Mouse (Mus musculus): ENCODE results near the gene Gnb1l. TPM values are rescaled to one million over a fixed set of nuclear protein-coding genes. Genes with fewer than 3 reads are reported as not detected.
A peak's percentile ranks its signal among the peaks of the same experiment; 100 is the strongest.

The Gnb1l gene
- polyA plus RNA-seq, 1 experiment = 13.3 TPM

DNA sequence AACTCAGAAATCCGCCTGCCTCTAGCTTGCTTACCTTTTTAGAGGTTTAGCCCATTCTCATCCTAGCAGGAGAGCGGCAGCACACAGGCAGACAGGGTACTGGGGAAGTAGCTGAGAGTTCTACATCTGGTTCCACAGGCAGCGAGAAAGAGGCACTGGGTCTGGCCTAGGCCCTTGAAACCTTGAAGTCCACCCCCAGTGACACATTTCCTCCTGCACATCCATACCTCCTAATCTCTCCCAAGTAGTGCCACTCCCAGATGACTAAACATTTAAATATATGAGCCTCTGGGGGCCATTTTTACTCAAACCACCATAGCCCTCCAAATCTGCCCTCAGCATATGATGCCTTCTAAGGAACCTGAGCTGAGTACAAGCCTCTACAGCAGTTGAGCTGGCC lies 16.1 kb upstream of the Gnb1l start:
- H3ac ChIP-seq (ENCODE audit: control insufficient read depth, insufficient read length, low read depth) = no peak overlapping the region
- H3K27me3 ChIP-seq (ENCODE audit: control insufficient read depth, insufficient read depth, insufficient read length) = no peaks in the 10 kb centered on the region
- H3K4me3 ChIP-seq (ENCODE audit: insufficient read depth, poor library complexity, severe bottlenecking) = no peak overlapping the region
- no peaks in the 10 kb centered on the region for H3K79me3 ChIP-seq (ENCODE audit: low read depth)
- TF ChIP-seq MYOG (IDR thresholded peaks at IDR 0.05; ENCODE audit: control insufficient read depth, extremely low read depth, insufficient read length) = no peak
- no peaks in the 10 kb centered on the region for H3K36me3 ChIP-seq (ENCODE audit: control insufficient read depth, insufficient read depth)
- H3K79me2 ChIP-seq (ENCODE audit: control insufficient read depth, insufficient read depth) = no peaks in the 10 kb centered on the region

DNA sequence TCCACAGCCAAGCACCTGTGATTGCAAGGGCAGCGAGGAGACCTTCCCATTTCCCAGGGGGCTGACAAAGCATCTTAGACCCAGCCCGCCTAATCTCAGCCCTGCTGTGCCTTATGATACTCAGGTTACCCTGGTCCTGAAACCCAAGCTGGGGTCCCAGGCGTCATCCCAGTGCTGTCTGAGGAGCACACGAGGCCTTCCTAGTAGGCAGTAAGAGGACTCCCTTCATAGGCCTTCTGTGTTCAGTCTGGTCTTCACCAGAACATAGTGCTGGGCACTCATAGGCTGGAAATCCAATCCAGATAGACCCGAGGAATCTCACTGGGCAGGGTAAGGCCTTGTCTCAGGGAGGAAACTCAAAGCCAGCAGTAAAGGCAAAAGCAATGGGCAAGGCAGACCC lies 14.7 kb upstream of the Gnb1l start:
- Histone ChIP-seq H3K79me2 (ENCODE audit: control insufficient read depth, insufficient read depth) (no peaks in the 10 kb centered on the region), H3K4me3 (ENCODE audit: insufficient read depth, poor library complexity, severe bottlenecking) (no peak overlapping the region), H3K79me3 (ENCODE audit: low read depth) (no peaks in the 10 kb centered on the region), H3ac (ENCODE audit: control insufficient read depth, insufficient read length, low read depth) (no peak overlapping the region), H3K36me3 (ENCODE audit: control insufficient read depth, insufficient read depth) (no peaks in the 10 kb centered on the region), H3K27me3 (ENCODE audit: control insufficient read depth, insufficient read depth, insufficient read length) (no peaks in the 10 kb centered on the region)
- TF ChIP-seq MAX (IDR thresholded peaks at IDR 0.05) (no peak), CTCF (IDR thresholded peaks at IDR 0.05; ENCODE audit: control insufficient read depth, insufficient read depth, insufficient read length) (no peak), MYOD1 (IDR thresholded peaks at IDR 0.05; ENCODE audit: control insufficient read depth, insufficient read length, low read depth) (no peak), FOSL1 (IDR thresholded peaks at IDR 0.05; ENCODE audit: insufficient read depth, low read length, poor library complexity, severe bottlenecking) (no peak), CEBPB (IDR thresholded peaks at IDR 0.05; ENCODE audit: low read depth) (no peak), MYOG (IDR thresholded peaks at IDR 0.05; ENCODE audit: control insufficient read depth, extremely low read depth, insufficient read length) (no peak), USF1 (IDR thresholded peaks at IDR 0.05; ENCODE audit: low read depth) (no peak)

DNA sequence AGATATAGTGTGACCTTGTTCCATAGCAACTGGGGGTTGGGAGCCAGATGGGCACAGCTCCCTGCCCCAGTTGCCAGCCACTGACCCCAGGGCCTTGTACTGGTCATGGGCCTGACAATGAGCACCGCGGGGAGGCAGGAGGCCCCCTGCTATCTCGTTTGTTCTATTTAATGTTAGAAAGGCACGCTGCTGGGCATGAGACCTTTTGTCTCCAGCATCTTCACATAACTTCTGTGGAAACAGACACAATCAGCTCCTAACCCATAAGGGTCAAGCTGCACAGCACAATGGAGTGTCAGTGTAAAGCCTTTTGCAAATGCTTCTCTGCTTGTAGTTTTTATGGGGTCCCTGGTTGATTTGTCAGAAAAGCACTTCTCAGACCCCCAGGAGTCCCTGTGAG lies 14.1 kb upstream of the Gnb1l start:
- no peak overlapping the region for H3K4me3 ChIP-seq (ENCODE audit: insufficient read depth, poor library complexity, severe bottlenecking)
- H3K27me3 ChIP-seq (ENCODE audit: control insufficient read depth, insufficient read depth, insufficient read length) = no peaks in the 10 kb centered on the region
- no peaks in the 10 kb centered on the region for H3K36me3 ChIP-seq (ENCODE audit: control insufficient read depth, insufficient read depth)
- no peaks in the 10 kb centered on the region for H3K79me3 ChIP-seq (ENCODE audit: low read depth)
- TF ChIP-seq MYOG (IDR thresholded peaks at IDR 0.05; ENCODE audit: control insufficient read depth, extremely low read depth, insufficient read length) (no peak), CEBPB (IDR thresholded peaks at IDR 0.05; ENCODE audit: low read depth) (no peak), MAX (IDR thresholded peaks at IDR 0.05) (no peak), MYOD1 (IDR thresholded peaks at IDR 0.05; ENCODE audit: control insufficient read depth, insufficient read length, low read depth) (no peak), USF1 (IDR thresholded peaks at IDR 0.05; ENCODE audit: low read depth) (no peak), CTCF (IDR thresholded peaks at IDR 0.05; ENCODE audit: control insufficient read depth, insufficient read depth, insufficient read length) (no peak), FOSL1 (IDR thresholded peaks at IDR 0.05; ENCODE audit: insufficient read depth, low read length, poor library complexity, severe bottlenecking) (no peak)
- no peaks in the 10 kb centered on the region for H3K79me2 ChIP-seq (ENCODE audit: control insufficient read depth, insufficient read depth)
- no peak overlapping the region for H3ac ChIP-seq (ENCODE audit: control insufficient read depth, insufficient read length, low read depth)

DNA sequence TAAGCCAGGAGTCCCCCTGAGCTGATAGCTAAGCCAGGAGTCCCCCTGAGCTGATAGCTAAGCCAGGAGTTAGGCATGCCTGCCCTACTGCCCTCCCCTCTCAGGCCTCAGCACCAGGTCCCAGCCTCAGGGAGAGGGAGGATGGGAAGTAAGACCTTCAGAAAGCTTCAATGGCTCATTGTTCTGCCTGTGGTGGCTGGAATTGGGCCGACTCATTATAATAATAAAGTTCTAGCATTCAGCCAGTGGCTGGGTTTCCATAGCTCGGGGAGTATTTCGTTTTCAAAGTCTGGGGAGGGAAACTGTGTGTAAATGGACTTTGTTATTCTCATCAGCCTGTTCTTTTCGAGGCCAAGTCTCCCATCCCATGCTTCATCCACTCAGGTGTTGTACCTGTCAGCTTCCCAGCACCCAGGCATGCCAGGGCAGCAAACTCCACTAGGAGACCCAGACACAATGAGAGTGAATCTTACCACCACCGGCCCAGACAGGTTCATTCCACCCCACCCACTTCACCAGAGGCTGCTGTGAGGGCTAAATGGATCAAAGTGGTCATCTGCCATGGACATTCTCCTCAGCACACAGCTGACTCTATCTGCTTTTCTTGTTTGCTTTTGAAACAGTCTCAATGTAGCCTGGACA lies 13.6 kb upstream of the Gnb1l start:
- H3ac ChIP-seq (ENCODE audit: control insufficient read depth, insufficient read length, low read depth) = peak overlapping the region; percentile 6
- no peaks in the 10 kb centered on the region for H3K36me3 ChIP-seq (ENCODE audit: control insufficient read depth, insufficient read depth)
- no peak overlapping the region for H3K4me3 ChIP-seq (ENCODE audit: insufficient read depth, poor library complexity, severe bottlenecking)
- no peaks in the 10 kb centered on the region for H3K27me3 ChIP-seq (ENCODE audit: control insufficient read depth, insufficient read depth, insufficient read length)
- H3K79me2 ChIP-seq (ENCODE audit: control insufficient read depth, insufficient read depth) = no peaks in the 10 kb centered on the region
- H3K79me3 ChIP-seq (ENCODE audit: low read depth) = no peaks in the 10 kb centered on the region
- TF ChIP-seq USF1 (IDR thresholded peaks at IDR 0.05; ENCODE audit: low read depth) = no peak
- no peak for TF ChIP-seq MYOG (IDR thresholded peaks at IDR 0.05; ENCODE audit: control insufficient read depth, extremely low read depth, insufficient read length)
- no peak for TF ChIP-seq CTCF (IDR thresholded peaks at IDR 0.05; ENCODE audit: control insufficient read depth, insufficient read depth, insufficient read length)
- no peak for TF ChIP-seq MAX (IDR thresholded peaks at IDR 0.05)
- no peak for TF ChIP-seq CEBPB (IDR thresholded peaks at IDR 0.05; ENCODE audit: low read depth)
- no peak for TF ChIP-seq MYOD1 (IDR thresholded peaks at IDR 0.05; ENCODE audit: control insufficient read depth, insufficient read length, low read depth)
- no peak for TF ChIP-seq FOSL1 (IDR thresholded peaks at IDR 0.05; ENCODE audit: insufficient read depth, low read length, poor library complexity, severe bottlenecking)

DNA sequence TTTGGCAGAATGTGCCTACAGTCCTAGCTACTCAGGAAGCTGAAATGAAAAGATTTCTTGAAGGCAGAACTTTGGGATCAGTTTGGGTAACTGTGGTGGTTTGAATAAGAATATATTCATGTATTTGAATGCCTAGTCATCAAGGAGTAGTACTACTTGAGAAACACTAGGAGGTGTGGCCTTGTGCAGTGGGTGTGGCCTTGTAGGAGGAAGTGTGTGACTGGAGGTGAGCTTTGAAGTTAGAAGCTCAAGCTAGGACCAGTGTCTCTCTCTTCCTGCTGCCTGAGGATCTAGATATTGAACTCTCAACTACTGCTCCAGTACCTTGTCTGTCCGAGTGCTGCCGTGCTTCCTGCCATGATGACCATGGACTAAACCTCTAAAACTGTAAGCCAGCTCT lies 12.4 kb upstream of the Gnb1l start:
- Histone ChIP-seq H3K36me3 (ENCODE audit: control insufficient read depth, insufficient read depth) (no peaks in the 10 kb centered on the region), H3K79me2 (ENCODE audit: control insufficient read depth, insufficient read depth) (no peaks in the 10 kb centered on the region), H3ac (ENCODE audit: control insufficient read depth, insufficient read length, low read depth) (no peak overlapping the region), H3K79me3 (ENCODE audit: low read depth) (no peaks in the 10 kb centered on the region), H3K4me3 (ENCODE audit: insufficient read depth, poor library complexity, severe bottlenecking) (no peak overlapping the region), H3K27me3 (ENCODE audit: control insufficient read depth, insufficient read depth, insufficient read length) (no peaks in the 10 kb centered on the region)
- TF ChIP-seq CEBPB (IDR thresholded peaks at IDR 0.05; ENCODE audit: low read depth) = no peak
- TF ChIP-seq MYOD1 (IDR thresholded peaks at IDR 0.05; ENCODE audit: control insufficient read depth, insufficient read length, low read depth) = no peak
- no peak for TF ChIP-seq MAX (IDR thresholded peaks at IDR 0.05)
- TF ChIP-seq FOSL1 (IDR thresholded peaks at IDR 0.05; ENCODE audit: insufficient read depth, low read length, poor library complexity, severe bottlenecking) = no peak
- no peak for TF ChIP-seq USF1 (IDR thresholded peaks at IDR 0.05; ENCODE audit: low read depth)
- TF ChIP-seq MYOG (IDR thresholded peaks at IDR 0.05; ENCODE audit: control insufficient read depth, extremely low read depth, insufficient read length) = no peak
- no peak for TF ChIP-seq CTCF (IDR thresholded peaks at IDR 0.05; ENCODE audit: control insufficient read depth, insufficient read depth, insufficient read length)

DNA sequence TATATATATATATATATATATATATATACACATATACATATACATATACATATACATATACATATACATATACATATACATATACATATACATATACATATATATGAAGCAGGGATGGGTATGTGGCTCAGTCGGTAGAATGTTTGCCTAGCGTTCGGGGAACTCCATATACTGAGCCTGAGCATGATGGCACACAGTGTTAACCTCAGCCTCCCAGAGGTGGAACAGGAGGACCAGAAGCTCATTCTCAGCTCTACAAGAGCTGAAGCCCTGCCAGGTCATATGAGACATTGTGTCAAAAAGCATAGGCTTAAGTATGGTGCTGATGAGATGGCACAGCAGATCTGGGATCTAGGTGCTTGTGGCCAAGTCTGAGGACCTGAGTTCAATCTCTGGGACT lies 8.2 kb upstream of the Gnb1l start:
- Histone ChIP-seq H3K27me3 (ENCODE audit: control insufficient read depth, insufficient read depth, insufficient read length) (no peaks in the 10 kb centered on the region), H3K79me3 (ENCODE audit: low read depth) (no peaks in the 10 kb centered on the region), H3K4me3 (ENCODE audit: insufficient read depth, poor library complexity, severe bottlenecking) (no peak overlapping the region), H3K79me2 (ENCODE audit: control insufficient read depth, insufficient read depth) (no peaks in the 10 kb centered on the region), H3ac (ENCODE audit: control insufficient read depth, insufficient read length, low read depth) (no peak overlapping the region), H3K36me3 (ENCODE audit: control insufficient read depth, insufficient read depth) (no peaks in the 10 kb centered on the region)
- TF ChIP-seq MYOG (IDR thresholded peaks at IDR 0.05; ENCODE audit: control insufficient read depth, extremely low read depth, insufficient read length) = no peak
- no peak for TF ChIP-seq MAX (IDR thresholded peaks at IDR 0.05)
- TF ChIP-seq FOSL1 (IDR thresholded peaks at IDR 0.05; ENCODE audit: insufficient read depth, low read length, poor library complexity, severe bottlenecking) = no peak
- TF ChIP-seq USF1 (IDR thresholded peaks at IDR 0.05; ENCODE audit: low read depth) = no peak
- no peak for TF ChIP-seq CTCF (IDR thresholded peaks at IDR 0.05; ENCODE audit: control insufficient read depth, insufficient read depth, insufficient read length)
- TF ChIP-seq MYOD1 (IDR thresholded peaks at IDR 0.05; ENCODE audit: control insufficient read depth, insufficient read length, low read depth) = no peak
- TF ChIP-seq CEBPB (IDR thresholded peaks at IDR 0.05; ENCODE audit: low read depth) = no peak
